Mouse (Mus musculus): ENCODE measurements at regions not wholly inside any gene's neighbourhood (a gene's known extent, or its start where the extent isn't known, plus 50 kb on each side); places are given as distances from the start of the nearest gene placed in this dataset.

DNA sequence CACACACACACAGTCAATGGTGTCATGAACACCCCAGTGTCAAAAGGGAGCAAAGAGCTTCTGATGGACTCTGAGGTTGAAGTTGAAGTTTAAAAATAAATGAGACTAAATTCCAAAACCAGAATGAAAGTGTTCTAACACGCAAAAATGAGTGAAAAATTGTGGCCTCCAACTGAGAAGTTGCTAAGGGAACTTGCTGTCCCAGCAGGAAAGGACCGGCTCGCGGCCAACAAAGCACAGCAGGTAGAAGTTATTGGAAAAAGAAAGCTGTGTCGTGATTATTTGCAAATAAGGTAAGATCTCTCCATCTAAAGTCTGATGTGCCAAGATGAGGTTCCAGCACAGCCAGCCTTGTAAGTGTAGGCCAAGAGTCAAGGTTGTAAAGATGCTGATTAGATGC lies 169.7 kb downstream of the Nrp2 start:
- no peak overlapping the region for H3K4me3 ChIP-seq (replicated peaks)
- no peak overlapping the region for H3K27ac ChIP-seq

GRCm38 (mm10) chr1:62875631-62876030 lies 172.5 kb downstream of the Nrp2 start:
- Histone ChIP-seq H3K27me3 (no peaks in the 10 kb centered on the region), H3K27ac (no peak overlapping the region), H3K4me1 (no peaks in the 10 kb centered on the region), H3K36me3 (no peaks in the 10 kb centered on the region), H3K9ac (no peak overlapping the region), H3K4me2 (no peak overlapping the region), H3K4me3 (replicated peaks) (no peak overlapping the region), H3K9me3 (replicated peaks) (no peaks in the 10 kb centered on the region)
- 79% methylated on average over 9 of the region's 9 CpGs for WGBS
- ATAC-seq (replicated peaks; ENCODE audit: low FRiP score), result no peak

More for the DNA sequence above, 169.7 kb downstream of the Nrp2 start:
- H3K4me2 ChIP-seq, result no peak overlapping the region
- no peaks in the 10 kb centered on the region for H3K36me3 ChIP-seq
- H3K4me1 ChIP-seq, result no peaks in the 10 kb centered on the region
- no peaks in the 10 kb centered on the region for H3K9me3 ChIP-seq (replicated peaks)
- no peak for ATAC-seq (replicated peaks; ENCODE audit: low FRiP score)
- H3K27me3 ChIP-seq, result no peaks in the 10 kb centered on the region
- 94% methylated on average over 5 of the region's 5 CpGs for WGBS
- H3K9ac ChIP-seq, result no peak overlapping the region

GRCm38 (mm10) chr1:62876685-62877084 lies 173.6 kb downstream of the Nrp2 start:
- H3K4me2 ChIP-seq, result no peak overlapping the region
- ATAC-seq (replicated peaks; ENCODE audit: low FRiP score), result no peak
- no peaks in the 10 kb centered on the region for H3K36me3 ChIP-seq
- no peaks in the 10 kb centered on the region for H3K27me3 ChIP-seq
- no peak overlapping the region for H3K4me3 ChIP-seq (replicated peaks)
- H3K9me3 ChIP-seq (replicated peaks), result no peaks in the 10 kb centered on the region
- WGBS, result 62% methylated on average over 3 of the region's 3 CpGs
- H3K27ac ChIP-seq, result no peak overlapping the region
- H3K9ac ChIP-seq, result no peak overlapping the region
- H3K4me1 ChIP-seq, result no peaks in the 10 kb centered on the region

DNA sequence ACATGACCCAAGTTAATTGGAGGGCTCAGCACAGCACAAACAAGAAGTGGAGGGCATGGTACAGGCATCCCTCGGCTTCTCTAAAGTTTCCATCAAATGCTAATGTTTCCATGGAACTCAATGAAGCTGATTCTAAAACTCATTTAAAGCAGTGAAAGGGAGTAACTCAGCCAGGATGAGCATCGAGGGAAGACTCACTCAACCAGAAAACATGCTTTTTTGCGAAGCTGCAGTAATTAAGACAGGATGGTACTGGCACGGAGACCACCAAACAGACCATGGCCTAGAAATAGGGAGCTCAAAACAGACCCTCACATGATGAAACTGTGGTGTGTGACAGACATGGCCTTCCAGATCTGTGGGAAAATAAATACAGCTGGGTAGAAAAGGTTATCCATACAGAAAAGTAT lies 177.8 kb downstream of the Nrp2 start:
- 51% methylated on average over 4 of the region's 4 CpGs for WGBS
- no peak overlapping the region for H3K4me3 ChIP-seq (replicated peaks)
- no peaks in the 10 kb centered on the region for H3K9me3 ChIP-seq (replicated peaks)
- no peak overlapping the region for H3K9ac ChIP-seq
- H3K4me2 ChIP-seq, result no peak overlapping the region
- H3K36me3 ChIP-seq, result no peaks in the 10 kb centered on the region
- no peak overlapping the region for H3K27ac ChIP-seq
- H3K27me3 ChIP-seq, result no peaks in the 10 kb centered on the region
- ATAC-seq (replicated peaks; ENCODE audit: low FRiP score), result no peak
- H3K4me1 ChIP-seq, result 0 out of 2 replicates have a peak, but pooled peaks cover 3% of the 10 kb centered on the region

- H3K4me1 ChIP-seq, result 0 out of 2 replicates have a peak, but pooled peaks cover 3% of the 10 kb centered on the region
- WGBS, result 82% methylated on average over 6 of the region's 6 CpGs
- H3K36me3 ChIP-seq, result no peaks in the 10 kb centered on the region
Measured at GRCm38 (mm10) chr1:62881477-62881876, 178.4 kb downstream of the Nrp2 start.

GRCm38 (mm10) chr1:62882028-62882427 lies 178.9 kb downstream of the Nrp2 start:
- 85% methylated on average over 5 of the region's 5 CpGs for WGBS
- no peak for ATAC-seq (replicated peaks; ENCODE audit: low FRiP score)

More at GRCm38 (mm10) chr1:62881477-62881876, 178.4 kb downstream of the Nrp2 start:
- no peaks in the 10 kb centered on the region for H3K27me3 ChIP-seq
- no peak overlapping the region for H3K4me3 ChIP-seq (replicated peaks)
- H3K9ac ChIP-seq, result no peak overlapping the region
- no peaks in the 10 kb centered on the region for H3K9me3 ChIP-seq (replicated peaks)
- no peak overlapping the region for H3K4me2 ChIP-seq
- no peak for ATAC-seq (replicated peaks; ENCODE audit: low FRiP score)
- H3K27ac ChIP-seq, result no peak overlapping the region

GRCm38 (mm10) chr1:62884876-62885480 lies 181.9 kb downstream of the Nrp2 start:
- Histone ChIP-seq H3K9ac (no peak overlapping the region), H3K27ac (no peak overlapping the region), H3K27me3 (no peaks in the 10 kb centered on the region), H3K36me3 (no peaks in the 10 kb centered on the region), H3K9me3 (replicated peaks) (no peaks in the 10 kb centered on the region), H3K4me1 (peaks cover 10% of the 10 kb centered on the region), H3K4me2 (no peak overlapping the region), H3K4me3 (replicated peaks) (no peak overlapping the region)
- 59% methylated on average over 20 of the region's 20 CpGs for WGBS
- ATAC-seq (replicated peaks; ENCODE audit: low FRiP score), result no peak

More at GRCm38 (mm10) chr1:62882028-62882427, 178.9 kb downstream of the Nrp2 start:
- 0 out of 2 replicates have a peak, but pooled peaks cover 3% of the 10 kb centered on the region for H3K4me1 ChIP-seq
- H3K9me3 ChIP-seq (replicated peaks), result no peaks in the 10 kb centered on the region
- no peak overlapping the region for H3K9ac ChIP-seq
- H3K4me3 ChIP-seq (replicated peaks), result no peak overlapping the region
- H3K36me3 ChIP-seq, result no peaks in the 10 kb centered on the region
- H3K4me2 ChIP-seq, result no peak overlapping the region
- H3K27me3 ChIP-seq, result no peaks in the 10 kb centered on the region
- H3K27ac ChIP-seq, result no peak overlapping the region

GRCm38 (mm10) chr1:62887585-62888483 lies 184.7 kb downstream of the Nrp2 start:
- Histone ChIP-seq H3K27ac (0 out of 2 replicates have a peak overlapping the region, but pooled peaks have one; percentile 41), H3K4me2 (no peak overlapping the region), H3K4me1 (peaks cover 10% of the 10 kb centered on the region), H3K9ac (no peak overlapping the region), H3K9me3 (replicated peaks) (no peaks in the 10 kb centered on the region), H3K27me3 (no peaks in the 10 kb centered on the region), H3K4me3 (replicated peaks) (no peak overlapping the region), H3K36me3 (no peaks in the 10 kb centered on the region)
- WGBS, result 33% methylated on average over 9 of the region's 9 CpGs
- ATAC-seq (replicated peaks; ENCODE audit: low FRiP score), result peak; percentile 33; the same call in 1 of the 2 replicates

- Histone ChIP-seq H3K4me1 (peaks cover 13% of the 10 kb centered on the region), H3K9me3 (replicated peaks) (0 out of 2 replicates have a peak, but pooled peaks cover 2% of the 10 kb centered on the region), H3K4me3 (replicated peaks) (no peak overlapping the region), H3K4me2 (no peak overlapping the region), H3K27ac (0 out of 2 replicates have a peak overlapping the region, but pooled peaks have one; percentile 37), H3K36me3 (no peaks in the 10 kb centered on the region), H3K9ac (no peak overlapping the region), H3K27me3 (no peaks in the 10 kb centered on the region)
- ATAC-seq (replicated peaks; ENCODE audit: low FRiP score), result no peak
- 51% methylated on average over 6 of the region's 6 CpGs for WGBS
Measured at GRCm38 (mm10) chr1:62901375-62901774, 198.3 kb downstream of the Nrp2 start.

DNA sequence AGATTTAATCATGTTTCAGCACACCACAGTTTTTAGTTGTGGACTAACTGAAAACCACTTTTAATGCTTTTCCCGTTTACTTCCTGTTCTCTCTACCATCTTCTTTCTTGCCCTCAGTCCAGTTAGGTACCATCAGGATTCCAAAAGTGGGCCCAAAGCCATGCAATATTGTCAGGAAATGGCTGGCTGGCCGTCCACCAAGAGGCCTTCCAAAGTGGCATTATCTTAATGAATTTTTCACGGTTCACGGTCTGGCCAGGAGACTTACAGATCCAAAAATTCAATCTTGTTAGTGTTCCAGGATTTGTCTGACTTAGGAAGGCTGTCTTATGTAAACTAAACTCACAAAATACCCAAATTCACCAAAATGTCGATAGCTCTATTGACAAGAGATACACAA lies 198.8 kb downstream of the Nrp2 start:
- 79% methylated on average over 5 of the region's 5 CpGs for WGBS
- ATAC-seq (replicated peaks; ENCODE audit: low FRiP score), result no peak
- Histone ChIP-seq H3K4me2 (no peak overlapping the region), H3K4me1 (peaks cover 13% of the 10 kb centered on the region), H3K4me3 (replicated peaks) (no peak overlapping the region), H3K9ac (no peak overlapping the region), H3K36me3 (no peaks in the 10 kb centered on the region), H3K27ac (no peak overlapping the region), H3K9me3 (replicated peaks) (0 out of 2 replicates have a peak, but pooled peaks cover 2% of the 10 kb centered on the region), H3K27me3 (no peaks in the 10 kb centered on the region)

DNA sequence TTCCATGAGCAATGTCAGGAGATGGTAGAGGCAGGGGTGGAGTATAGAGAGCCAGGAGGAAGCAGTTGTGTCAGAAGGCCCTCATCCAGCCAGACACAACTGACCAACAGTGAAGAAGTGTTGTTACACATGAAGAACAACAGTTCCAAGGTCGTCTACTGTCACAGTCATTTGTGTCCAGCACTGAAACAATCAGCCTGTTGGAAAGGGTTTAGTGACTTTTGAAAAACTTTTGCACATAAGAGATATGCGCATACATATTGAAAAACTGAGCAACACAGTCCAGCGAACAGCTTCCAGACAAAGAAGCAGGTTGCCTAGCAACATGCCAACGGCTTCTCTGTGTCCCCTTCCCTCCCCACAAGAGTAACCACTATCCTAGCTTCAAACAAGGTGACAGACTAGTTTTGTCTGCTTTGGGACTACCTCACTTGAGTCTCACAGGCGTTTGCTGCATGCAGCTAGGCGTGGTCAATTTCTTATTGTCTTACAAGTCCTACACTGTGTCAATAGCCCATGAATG lies 199.9 kb downstream of the Nrp2 start:
- Histone ChIP-seq H3K4me1 (peaks cover 13% of the 10 kb centered on the region), H3K27ac (no peak overlapping the region), H3K27me3 (no peaks in the 10 kb centered on the region), H3K36me3 (no peaks in the 10 kb centered on the region), H3K9ac (no peak overlapping the region), H3K4me3 (replicated peaks) (no peak overlapping the region), H3K9me3 (replicated peaks) (0 out of 2 replicates have a peak, but pooled peaks cover 2% of the 10 kb centered on the region), H3K4me2 (no peak overlapping the region)
- 80% methylated on average over 6 of the region's 6 CpGs for WGBS
- ATAC-seq (replicated peaks; ENCODE audit: low FRiP score), result no peak

DNA sequence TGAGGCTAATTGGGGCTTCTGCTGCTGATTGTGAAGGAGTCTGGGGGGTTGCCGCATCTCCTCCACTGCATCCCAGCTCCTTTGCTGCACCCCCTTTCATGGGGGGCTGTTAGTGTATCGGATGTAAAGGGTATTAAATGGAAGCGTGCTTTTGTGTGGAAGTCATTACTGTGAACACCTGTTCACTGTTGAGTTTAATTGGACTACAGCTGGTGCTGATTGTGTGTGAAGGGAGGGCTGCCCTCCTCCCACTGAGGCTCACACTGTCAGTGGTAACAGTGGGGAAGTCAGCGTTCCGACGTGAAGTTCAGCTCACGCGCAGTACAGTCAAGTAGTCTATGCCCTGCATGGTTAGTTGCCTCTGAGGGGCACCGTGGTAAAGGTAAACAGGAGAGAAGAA lies 202.7 kb downstream of the Nrp2 start:
- 62% methylated on average over 9 of the region's 9 CpGs for WGBS
- Histone ChIP-seq H3K27ac (no peak overlapping the region), H3K36me3 (no peaks in the 10 kb centered on the region), H3K9me3 (replicated peaks) (0 out of 2 replicates have a peak, but pooled peaks cover 2% of the 10 kb centered on the region), H3K4me3 (replicated peaks) (no peak overlapping the region), H3K4me1 (peaks cover 13% of the 10 kb centered on the region), H3K27me3 (no peaks in the 10 kb centered on the region), H3K9ac (no peak overlapping the region), H3K4me2 (no peak overlapping the region)
- ATAC-seq (replicated peaks; ENCODE audit: low FRiP score), result no peak

Data from kidney, embryonic 15.5 days (tissue).